Mouse (Mus musculus): ENCODE measurements around the gene Mgat4a.
A peak's percentile ranks its signal among the peaks of the same experiment; 100 is the strongest.

- TF ChIP-seq POLR2A (IDR thresholded peaks at IDR 0.05; ENCODE audit: extremely low read depth, insufficient read depth, low read length) = no peak
- peak; percentile 48 for TF ChIP-seq CTCF (IDR thresholded peaks at IDR 0.05; ENCODE audit: extremely low read depth, insufficient read depth, low read length)
Measured at GRCm38 (mm10) chr1:37448361-37449095, 92.3 kb downstream of the Mgat4a start.
